Mouse (Mus musculus): Measurements from ENCODE around the gene Btbd9. TPM values are rescaled to one million over a fixed set of nuclear protein-coding genes. Genes with fewer than 3 reads are reported as not detected.

Gene Btbd9
- polyA plus RNA-seq, 1 experiment from 2014 or later, result 51.9 TPM

DNA sequence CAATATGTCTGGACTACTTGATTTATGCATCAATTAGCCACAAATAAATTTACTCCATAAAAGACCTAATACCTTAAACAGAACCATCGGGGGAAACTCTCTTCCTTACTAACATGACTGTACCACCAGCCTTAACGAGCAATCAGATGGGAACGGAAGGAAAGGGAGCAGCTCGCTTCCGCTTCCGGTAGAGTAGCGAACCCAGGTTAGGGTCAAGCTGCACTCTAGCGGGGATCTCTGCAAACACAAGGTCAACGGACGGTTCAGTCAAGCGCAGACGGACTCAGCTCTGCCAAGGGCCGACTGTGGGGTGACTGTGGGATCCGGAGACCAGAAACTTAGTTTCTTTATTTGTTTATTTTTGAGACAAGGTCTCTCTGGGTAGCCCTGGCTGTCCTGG lies 25.9 kb upstream of the Btbd9 start:
- DNase-seq (ENCODE audit: low spot score), result no peak

- no peak for DNase-seq (ENCODE audit: low spot score)
Measured at GRCm38 (mm10) chr17:30598300-30598699, 22.0 kb upstream of the Btbd9 start.

- DNase-seq (ENCODE audit: low spot score), result no peak
Measured at GRCm38 (mm10) chr17:30597786-30598185, 21.5 kb upstream of the Btbd9 start.

GRCm38 (mm10) chr17:30594846-30595245 lies 18.6 kb upstream of the Btbd9 start:
- DNase-seq (ENCODE audit: low spot score), result no peak

- no peak for DNase-seq (ENCODE audit: low spot score)
Measured at GRCm38 (mm10) chr17:30594407-30594806, 18.1 kb upstream of the Btbd9 start.

DNA sequence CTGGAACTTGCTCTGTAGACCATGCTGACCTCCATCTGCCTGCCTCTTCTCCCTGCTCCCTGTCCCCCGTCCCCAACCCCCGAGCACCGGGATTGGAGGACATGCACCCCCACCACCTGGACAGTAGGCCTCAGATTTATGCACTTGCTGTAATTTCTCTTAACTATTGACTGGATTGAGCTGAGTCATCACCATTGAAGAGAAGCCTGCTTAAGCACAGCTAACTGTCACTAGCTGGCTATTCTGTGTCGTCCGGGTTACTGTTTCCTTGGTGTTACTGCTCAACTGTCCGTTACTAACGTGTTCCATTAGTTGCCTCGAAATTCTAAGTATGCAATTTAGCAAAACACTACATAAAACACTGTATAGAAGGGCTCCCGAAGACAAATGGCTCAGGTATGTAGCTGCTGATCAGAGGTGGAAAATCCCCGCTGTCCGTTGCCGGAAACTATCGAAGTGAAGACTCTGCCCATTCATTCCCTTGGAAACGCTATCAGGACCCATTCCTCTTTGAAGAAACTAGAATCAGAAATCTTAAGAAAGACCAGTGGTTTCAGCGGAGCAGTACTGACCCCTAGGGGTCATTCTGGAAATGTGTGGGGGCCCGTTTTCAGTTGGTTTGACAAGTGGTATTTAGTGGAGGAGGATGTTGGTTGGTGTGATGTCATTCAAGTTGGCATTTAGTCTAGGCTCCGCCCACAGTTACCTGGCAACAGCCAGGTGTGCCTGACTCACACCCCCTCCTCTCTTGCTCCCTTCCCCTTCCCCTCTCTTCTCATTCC lies 14.3 kb upstream of the Btbd9 start:
- peak; percentile 64 for DNase-seq (ENCODE audit: low spot score)

DNA sequence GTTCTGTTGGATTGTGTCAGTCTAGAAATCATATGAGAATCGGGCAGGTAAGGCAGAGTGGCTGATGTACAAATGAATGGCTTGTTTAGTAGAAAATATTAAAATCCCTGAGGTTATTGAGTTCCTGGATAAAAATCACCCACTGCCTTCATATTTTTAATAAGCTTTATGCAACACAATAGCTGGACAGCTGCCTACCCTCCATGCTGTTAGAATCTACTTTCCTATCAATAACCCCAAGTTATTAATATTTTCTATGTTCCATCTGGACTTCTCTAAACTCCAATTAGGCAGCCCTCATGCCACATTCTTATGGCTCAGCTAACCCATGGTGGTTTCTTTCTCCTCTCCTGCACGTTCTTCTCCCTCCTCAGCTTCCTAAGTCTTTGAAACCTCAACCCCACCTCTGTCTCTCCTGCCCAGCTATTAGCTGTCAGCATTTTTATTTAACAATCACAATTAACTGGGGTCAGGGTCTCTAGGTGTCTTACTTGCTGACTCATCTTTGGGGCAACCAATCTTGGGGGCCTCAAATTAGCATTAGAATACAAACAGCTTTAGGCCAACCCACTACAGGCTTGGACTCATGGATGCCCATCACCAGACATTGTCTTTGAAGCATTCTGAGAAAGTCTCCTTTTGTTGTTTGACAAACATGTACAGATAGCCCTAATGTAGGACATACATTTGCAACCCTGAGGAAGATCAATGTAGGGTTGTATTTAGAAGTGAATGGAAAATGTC lies 7.1 kb upstream of the Btbd9 start:
- no peak for DNase-seq (ENCODE audit: low spot score)

DNA sequence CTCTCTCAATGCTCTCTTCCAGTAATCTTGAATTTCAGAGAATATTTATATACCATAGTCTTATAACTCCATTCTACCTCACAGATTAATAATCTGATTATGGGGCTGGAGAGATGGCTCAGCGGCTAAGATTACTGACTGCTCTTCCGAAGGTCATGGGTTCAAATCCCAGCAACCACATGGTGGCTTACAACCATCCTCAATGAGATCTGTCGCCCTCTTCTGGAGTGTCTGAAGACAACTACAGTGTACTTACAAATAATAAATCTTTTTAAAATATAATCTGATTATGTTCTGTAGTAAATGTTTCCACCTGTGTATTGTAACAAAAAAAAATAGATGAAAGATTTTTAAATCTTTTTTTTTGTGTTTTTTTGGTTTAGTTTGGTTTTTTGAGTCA lies 6.0 kb upstream of the Btbd9 start:
- no peak for DNase-seq (ENCODE audit: low spot score)

DNA sequence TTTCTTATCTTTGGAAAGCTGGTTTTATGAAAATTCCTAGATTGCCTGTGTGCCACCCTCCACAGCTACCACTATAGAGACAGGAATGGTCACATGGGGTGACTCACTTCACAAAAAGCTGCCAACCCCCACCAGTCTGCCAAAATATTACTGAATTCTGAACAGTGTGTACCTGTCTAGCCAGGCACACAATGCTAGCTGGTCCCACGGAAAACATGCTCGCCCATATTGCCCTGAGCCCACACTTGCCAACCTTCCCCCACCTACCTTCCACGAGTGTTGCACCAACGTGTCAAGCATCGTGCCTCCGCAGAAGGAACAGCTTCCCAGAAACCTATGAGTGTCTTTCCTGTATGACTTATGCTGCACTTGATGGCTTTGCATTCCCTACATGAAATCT lies 4.9 kb upstream of the Btbd9 start:
- DNase-seq (ENCODE audit: low spot score), result no peak

GRCm38 (mm10) chr17:30580781-30581180 lies 4.5 kb upstream of the Btbd9 start:
- DNase-seq (ENCODE audit: low spot score), result no peak

GRCm38 (mm10) chr17:30576946-30577345 lies 658 bp upstream of the Btbd9 start:
- DNase-seq (ENCODE audit: low spot score), result no peak

DNA sequence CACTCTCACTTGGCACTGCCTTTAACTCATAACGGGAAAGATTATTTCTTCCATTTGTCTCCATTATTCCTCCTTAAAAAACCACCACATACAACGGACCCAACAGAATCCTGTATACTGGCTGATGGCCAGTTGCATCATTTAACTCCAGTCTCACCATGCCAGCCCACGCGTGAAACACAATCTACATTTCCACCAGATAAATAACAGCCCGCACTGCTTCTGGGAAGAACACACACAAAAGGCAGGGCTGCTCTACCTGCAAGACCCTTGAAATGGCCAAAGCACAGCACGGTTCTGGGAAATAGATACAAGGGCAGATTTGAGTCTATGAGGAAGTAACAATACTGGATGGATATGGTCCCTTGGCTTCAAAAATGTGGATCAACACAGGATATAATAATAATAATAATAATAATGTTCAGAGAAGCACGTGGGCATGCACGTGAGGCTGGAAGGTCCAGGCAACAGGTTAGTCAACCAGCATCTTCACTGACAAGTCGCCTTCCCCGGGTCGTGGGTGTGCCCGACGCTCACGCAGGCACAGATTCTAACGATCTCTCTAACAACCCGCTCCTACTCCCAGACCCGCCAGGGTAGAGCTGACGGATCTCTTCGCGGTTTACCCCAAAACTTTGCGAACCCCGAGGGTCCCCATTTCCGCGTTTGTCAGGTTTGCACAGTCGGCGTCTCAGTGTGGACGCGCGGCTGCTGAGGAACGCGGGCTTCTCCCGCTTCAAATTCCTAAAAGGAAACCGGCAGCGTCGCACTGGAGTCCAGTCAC lies 975 bp downstream of the Btbd9 start:
- peak; percentile 72 for DNase-seq (ENCODE audit: low spot score)

DNA sequence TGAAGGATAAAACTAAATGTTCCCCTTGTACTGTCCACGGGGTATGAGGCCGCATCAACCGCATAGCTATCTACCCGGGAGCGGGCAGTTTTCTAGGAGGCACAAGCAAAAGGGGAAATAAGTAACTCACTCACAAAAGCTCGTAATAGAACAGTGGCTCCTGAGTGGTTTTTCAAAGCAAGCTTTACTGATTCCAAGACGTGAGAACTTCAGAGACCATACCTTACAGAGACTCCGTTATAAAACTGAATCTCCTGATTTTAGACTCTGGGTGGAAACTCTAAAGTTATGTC lies 1.6 kb downstream of the Btbd9 start:
- no peak for DNase-seq (ENCODE audit: low spot score)

- no peak for DNase-seq (ENCODE audit: low spot score)
Measured at GRCm38 (mm10) chr17:30573990-30574782, 2.1 kb downstream of the Btbd9 start.

- DNase-seq (ENCODE audit: low spot score), result no peak
Measured at GRCm38 (mm10) chr17:30570971-30571370, 5.3 kb downstream of the Btbd9 start.

DNA sequence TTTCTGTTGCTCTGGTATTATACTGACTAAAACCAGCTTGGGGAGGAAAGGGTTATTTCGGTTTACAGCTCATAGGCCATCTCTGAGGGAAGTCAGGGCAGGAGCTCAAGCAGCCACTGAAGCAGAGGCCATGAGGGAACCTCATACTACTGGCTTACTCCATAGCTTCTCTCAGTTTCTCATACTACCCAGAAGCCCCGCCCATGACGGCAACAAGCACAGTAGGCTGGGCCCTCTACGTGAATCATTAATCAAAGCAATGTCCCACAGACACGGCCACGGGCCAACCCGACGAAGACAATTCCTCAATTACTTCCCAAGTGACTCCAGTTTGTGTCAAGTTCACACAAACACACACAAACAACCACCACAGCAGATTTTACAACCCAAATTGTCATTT lies 6.1 kb downstream of the Btbd9 start:
- no peak for DNase-seq (ENCODE audit: low spot score)

DNA sequence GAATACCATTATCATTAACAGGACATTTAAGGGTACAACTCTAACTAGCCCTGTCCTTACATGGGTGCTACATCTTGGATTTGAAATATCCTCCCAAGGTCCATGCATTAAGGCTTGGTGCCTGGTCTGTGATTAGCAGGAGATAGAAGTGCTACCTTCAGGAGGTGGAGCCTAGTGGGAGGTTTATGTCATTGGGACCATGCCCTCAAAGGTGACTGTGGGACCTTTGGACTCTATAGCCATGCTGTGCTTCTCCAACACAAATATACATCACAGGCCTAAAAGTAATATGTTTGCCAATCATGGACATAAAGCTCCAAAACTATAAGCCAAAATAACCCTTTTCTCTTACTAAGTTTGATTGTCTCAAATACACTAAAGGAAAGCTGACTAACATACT lies 7.8 kb downstream of the Btbd9 start:
- DNase-seq (ENCODE audit: low spot score), result no peak

GRCm38 (mm10) chr17:30564971-30565370 lies 11.3 kb downstream of the Btbd9 start:
- no peak for DNase-seq (ENCODE audit: low spot score)

- no peak for DNase-seq (ENCODE audit: low spot score)
Measured at GRCm38 (mm10) chr17:30564407-30564806, 11.9 kb downstream of the Btbd9 start.

- no peak for DNase-seq (ENCODE audit: low spot score)
Measured at GRCm38 (mm10) chr17:30563484-30564075, 12.7 kb downstream of the Btbd9 start.

GRCm38 (mm10) chr17:30562770-30563169 lies 13.5 kb downstream of the Btbd9 start:
- no peak for DNase-seq (ENCODE audit: low spot score)
